In the genomic region with DNA sequence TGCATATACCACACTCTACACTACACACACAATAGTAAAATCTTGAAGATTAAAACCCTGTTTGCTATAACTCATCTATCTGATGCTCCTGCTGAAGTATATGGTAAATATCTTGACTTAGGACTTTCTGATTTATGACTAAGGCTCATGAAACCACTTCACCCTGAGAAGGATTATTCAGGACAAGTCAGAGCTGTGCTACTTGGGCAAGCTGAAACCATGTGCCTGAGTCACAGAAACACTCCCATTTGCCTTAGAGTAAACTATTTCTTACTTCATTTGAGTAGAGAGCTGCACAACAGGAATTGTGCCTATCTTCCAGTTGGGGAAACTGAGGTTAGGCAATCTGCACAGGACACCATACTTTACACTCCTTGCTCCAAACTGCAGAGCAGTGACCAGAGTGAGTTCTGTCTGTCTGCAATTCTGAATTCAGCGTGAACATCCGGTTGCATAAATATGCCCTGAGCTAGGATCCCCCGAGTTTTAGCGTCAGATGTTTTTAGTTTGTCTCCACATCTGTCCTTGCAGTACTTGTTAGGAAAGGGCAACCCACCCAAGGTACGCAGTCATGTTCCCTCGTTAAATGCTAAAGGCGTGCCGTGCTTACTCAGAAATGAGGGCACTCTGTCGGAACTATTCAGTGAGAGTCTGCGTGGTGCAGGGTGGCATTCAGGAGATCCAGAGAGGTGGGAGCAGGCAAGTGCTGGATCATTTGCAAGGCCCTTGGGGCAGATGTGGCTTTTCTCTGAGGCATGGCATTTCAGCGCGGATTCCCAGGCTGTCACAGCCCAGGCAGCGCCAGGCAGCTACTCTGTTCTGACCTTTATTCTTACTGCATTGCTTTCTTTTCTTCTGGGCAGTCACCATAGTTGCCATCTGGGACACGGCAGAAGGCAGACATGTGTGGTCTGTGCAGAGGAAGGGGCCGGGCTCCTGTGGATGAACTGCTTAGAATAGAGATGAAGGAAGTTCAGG, we compare ENCODE assay signal across 10 mouse cellular contexts. TPM values are rescaled to one million over a fixed set of nuclear protein-coding genes. Genes with fewer than 3 reads are reported as not detected.
DNase-seq lines count a peak whose midpoint lies in the region; ATAC-seq lines count a peak whose summit lies in the region.
"Had no signal": no experiment of that assay in that cellular context is flagged by ENCODE, and none has a peak within 500 bp of the region (broad histone marks: within the 10 kb centered on the region; RNA-seq: fewer than 3 reads in every experiment).

No protein-coding gene starts in this region.

- DNase-seq in Muller cell, postnatal 12 days (ENCODE audit: inconsistent ontology term), result peak; percentile 47
- peak; percentile 25 for DNase-seq in hindbrain, embryonic 10.5 days (ENCODE audit: low spot score)
- no peak for DNase-seq in thymus, postnatal 0 days (ENCODE audit: low spot score)
- DNase-seq in right cerebral cortex, adult 18-20 months, result no peak
- DNase-seq: liver; thymus, adult 18-20 months had no signal

- H3K4me1 ChIP-seq in hindbrain, embryonic 10.5 days (replicated peaks), result peaks cover 54% of the 10 kb centered on the region
- H3K4me1 ChIP-seq in midbrain, embryonic 12.5 days, result peaks cover 31% of the 10 kb centered on the region
- H3K4me1 ChIP-seq in intestine, embryonic 15.5 days (replicated peaks), result no peaks in the 10 kb centered on the region; the same call in none of the 2 replicates
- H3K4me1 ChIP-seq in heart, embryonic 11.5 days (ENCODE audit: control insufficient read depth, insufficient read depth, low read length), result peaks cover 4% of the 10 kb centered on the region; the same call in 1 of the 2 replicates

- no peak overlapping the region for H3K27ac ChIP-seq in hindbrain, embryonic 10.5 days
- H3K27ac ChIP-seq in midbrain, embryonic 12.5 days (replicated peaks), result peak overlapping the region; percentile 32
- H3K27ac ChIP-seq in intestine, embryonic 15.5 days, result no peak overlapping the region
- H3K27ac ChIP-seq in heart, embryonic 11.5 days (ENCODE audit: low read depth, low read length), result no peak overlapping the region

- ATAC-seq in common myeloid progenitor, adult 5-6 weeks (replicated peaks; ENCODE audit: low read depth, poor library complexity, severe bottlenecking), result peak; percentile 71
- ATAC-seq in midbrain, embryonic 12.5 days (ENCODE audit: low FRiP score, low read depth), result peak; percentile 60
- ATAC-seq in intestine, embryonic 15.5 days, result no peak
- no peak for ATAC-seq in heart, embryonic 11.5 days (replicated peaks; ENCODE audit: insufficient number of reproducible peaks, low FRiP score, low TSS enrichment)

- H3K4me3 ChIP-seq in hindbrain, embryonic 10.5 days, result no peak overlapping the region
- no peak overlapping the region for H3K4me3 ChIP-seq in midbrain, embryonic 12.5 days
- H3K4me3 ChIP-seq in intestine, embryonic 15.5 days (replicated peaks), result no peak overlapping the region
- no peak overlapping the region for H3K4me3 ChIP-seq in heart, embryonic 11.5 days (ENCODE audit: low read depth, low read length)

- no peak overlapping the region for H3K4me2 ChIP-seq in midbrain, embryonic 12.5 days (replicated peaks)
- no peak overlapping the region for H3K4me2 ChIP-seq in intestine, embryonic 15.5 days (replicated peaks)
- H3K4me2 ChIP-seq in heart, embryonic 11.5 days, result no peak overlapping the region

- no peak overlapping the region for H3K9ac ChIP-seq in midbrain, embryonic 12.5 days (replicated peaks)
- no peak overlapping the region for H3K9ac ChIP-seq in intestine, embryonic 15.5 days
- H3K9ac ChIP-seq in heart, embryonic 11.5 days (ENCODE audit: low read depth, low read length), result no peak overlapping the region

- WGBS in hindbrain, embryonic 10.5 days, result 67% methylated on average over 15 of the region's 15 CpGs
- 62% methylated on average over 15 of the region's 15 CpGs for WGBS in midbrain, embryonic 12.5 days
- 66% methylated on average over 15 of the region's 15 CpGs for WGBS in intestine, embryonic 15.5 days
- WGBS in heart, embryonic 11.5 days (ENCODE audit: insufficient replicate concordance), result 75% methylated on average over 15 of the region's 15 CpGs

- H3K27me3 ChIP-seq in hindbrain, embryonic 10.5 days (ENCODE audit: insufficient read depth, poor library complexity, severe bottlenecking), result no peaks in the 10 kb centered on the region
- H3K27me3 ChIP-seq in midbrain, embryonic 12.5 days, result no peaks in the 10 kb centered on the region
- H3K27me3 ChIP-seq in intestine, embryonic 15.5 days (replicated peaks), result no peaks in the 10 kb centered on the region
- 0 out of 2 replicates have a peak, but pooled peaks cover 2% of the 10 kb centered on the region for H3K27me3 ChIP-seq in heart, embryonic 11.5 days (ENCODE audit: control insufficient read depth, insufficient read depth, low read length)

- H3K9me3 ChIP-seq in hindbrain, embryonic 10.5 days, result no peaks in the 10 kb centered on the region
- no peaks in the 10 kb centered on the region for H3K9me3 ChIP-seq in midbrain, embryonic 12.5 days
- H3K9me3 ChIP-seq in intestine, embryonic 15.5 days, result no peaks in the 10 kb centered on the region
- H3K9me3 ChIP-seq in heart, embryonic 11.5 days (replicated peaks; ENCODE audit: control insufficient read depth, low read length), result no peaks in the 10 kb centered on the region

- no peaks in the 10 kb centered on the region for H3K36me3 ChIP-seq in hindbrain, embryonic 10.5 days
- H3K36me3 ChIP-seq in midbrain, embryonic 12.5 days, result no peaks in the 10 kb centered on the region
- no peaks in the 10 kb centered on the region for H3K36me3 ChIP-seq in intestine, embryonic 15.5 days
- H3K36me3 ChIP-seq in heart, embryonic 11.5 days (ENCODE audit: control insufficient read depth, insufficient read depth, low read length), result no peaks in the 10 kb centered on the region

RNA-seq across cellular contexts. Expression of a gene that starts 53.6 kb away (rescaled TPM):
- total RNA-seq in common myeloid progenitor, adult 5-6 weeks (2017), result 73.7 and 102 TPM in 2 replicates
- polyA plus RNA-seq in hindbrain, embryonic 10.5 days (2016; fragmentation: Nextera tagmentation; extraction: Ambion mirVana), result 40.4 and 53.6 TPM in 2 replicates
- polyA plus RNA-seq in midbrain, embryonic 12.5 days (2016; fragmentation: Nextera tagmentation; extraction: Ambion mirVana), result 66.3 and 73.6 TPM in 2 replicates
- polyA plus RNA-seq in thymus, postnatal 0 days (2015; fragmentation: Nextera tagmentation; extraction: Ambion mirVana), result 23.9 and 34.2 TPM in 2 replicates
- 29.0 and 32.7 TPM in 2 replicates for polyA plus RNA-seq in intestine, embryonic 15.5 days (2015; fragmentation: Nextera tagmentation; extraction: Ambion mirVana)
- polyA plus RNA-seq in heart, embryonic 11.5 days (2014; fragmentation: Nextera tagmentation; extraction: Ambion mirVana), result 16.9 and 32.0 TPM in 2 replicates

Comparison
In these comparisons a context has a peak if more than half of its experiments do, and no peak if none do; other contexts are left out.
1. DNase-seq: peak in Muller cell, postnatal 12 days (single experiment) and hindbrain, embryonic 10.5 days (single experiment); none in thymus, postnatal 0 days (single experiment) and right cerebral cortex, adult 18-20 months (single experiment).
2. ATAC-seq: peak in common myeloid progenitor, adult 5-6 weeks (single experiment) and midbrain, embryonic 12.5 days (single experiment); none in intestine, embryonic 15.5 days (single experiment) and heart, embryonic 11.5 days (single experiment).